Mouse (Mus musculus) inflammation-experienced regulatory T-cells, adult 16 weeks (primary cell): ENCODE data around the gene Ribc2. TPM values are rescaled to one million over a fixed set of nuclear protein-coding genes. Genes with fewer than 3 reads are reported as not detected.

Experiments
- polyA plus RNA-seq: library from polyadenylated mRNA; unstranded; fragments of 100-300 nt; shearing (Covaris generic); gene quantifications from one replicate; pipeline ENCODE4 v1.2.1, GENCODE M21; 2017

Ribc2 gene
- not detected for polyA plus RNA-seq

GRCm38 (mm10) chr15:85131275-85132192 lies at the start of gene Ribc2, which contains the start of gene Smc1b:
Gene Ribc2, plus strand, starts transcription at chr15:85132078.
Gene Smc1b, minus strand, starts transcription at chr15:85131964.

Other genes starting within 250 kb of the Ribc2 start
- gene Gm29666, start 212.0 kb upstream of the Ribc2 start, polyA plus RNA-seq, result 0.35 TPM
- 44.8 TPM for gene Nup50, start 208.7 kb upstream of the Ribc2 start, polyA plus RNA-seq
- gene 5031439G07Rik, start 143.5 kb upstream of the Ribc2 start, polyA plus RNA-seq, result 2.3 TPM
- gene Upk3a, start 114.9 kb upstream of the Ribc2 start, polyA plus RNA-seq, result not detected
- 55.2 TPM for gene Fam118a, start 103.1 kb upstream of the Ribc2 start, polyA plus RNA-seq
- gene Smc1b, start 114 bp upstream of the Ribc2 start, polyA plus RNA-seq, result 0.66 TPM
- gene Fbln1, start 73.9 kb downstream of the Ribc2 start, polyA plus RNA-seq, result 0.11 TPM
- gene Atxn10, start 204.2 kb downstream of the Ribc2 start, polyA plus RNA-seq, result 137 TPM